Mouse (Mus musculus) bone marrow macrophage, adult 2 months (primary cell): ENCODE results near the gene Islr2.

ENCODE experiments used
- CTCF ChIP-seq: IDR thresholded peaks from 2 replicates; pipeline ENCODE4 v1.5.1; 2012; ENCODE audit warnings: low read depth, mild to moderate bottlenecking, low read length, moderate library complexity
- POLR2A ChIP-seq: IDR thresholded peaks from 2 replicates; pipeline ENCODE4 v1.6.1; 2012; ENCODE audit warnings: mild to moderate bottlenecking, low read depth, low read length, borderline replicate concordance

GRCm38 (mm10) chr9:58248746-58249413, 44.8 kb upstream of the Islr2 start:
- TF ChIP-seq POLR2A, result no peak
- TF ChIP-seq CTCF, result no peak
